Comparison of ENCODE assay signal across 8 mouse cellular contexts in genomic region chr5:118169222-118170221, GRCm38 (mm10). TPM values are rescaled to one million over a fixed set of nuclear protein-coding genes. Genes with fewer than 3 reads are reported as not detected.
DNase-seq lines count a peak whose midpoint lies in the region; ATAC-seq and TF ChIP-seq lines count a peak whose summit lies in the region.

No protein-coding gene starts in this region.

- H3K27me3 ChIP-seq in liver, adult 2 months (ENCODE audit: control insufficient read depth, insufficient read depth, low read length), result peaks cover 26% of the 10 kb centered on the region
- H3K27me3 ChIP-seq in forebrain, embryonic 14.5 days (replicated peaks; ENCODE audit: control insufficient read depth, insufficient read depth, low read length), result peaks cover 53% of the 10 kb centered on the region
- peaks cover 72% of the 10 kb centered on the region for H3K27me3 ChIP-seq in neural tube, embryonic 11.5 days (ENCODE audit: control insufficient read depth, insufficient read depth, low read length)

- peak overlapping the region; percentile 96 for H3K4me2 ChIP-seq in forebrain, embryonic 14.5 days (ENCODE audit: low read length)
- peak overlapping the region; percentile 93 for H3K4me2 ChIP-seq in neural tube, embryonic 11.5 days (ENCODE audit: low read depth)

- H3K27ac ChIP-seq in liver, adult 2 months (replicated peaks; ENCODE audit: insufficient read depth, low read depth, low read length), result no peak overlapping the region
- H3K27ac ChIP-seq in forebrain, embryonic 14.5 days (ENCODE audit: low read depth, low read length), result no peak overlapping the region
- no peak overlapping the region for H3K27ac ChIP-seq in neural tube, embryonic 11.5 days (ENCODE audit: low read depth, low read length)

- no peak for TF ChIP-seq POLR2A in liver, adult 2 months (IDR thresholded peaks at IDR 0.05; ENCODE audit: extremely low read depth, insufficient read depth, low read length)

- 0 out of 2 replicates have a peak, but pooled peaks have one; percentile 4 for TF ChIP-seq CTCF in liver, adult 2 months (IDR thresholded peaks at IDR 0.05; ENCODE audit: low read depth, low read length)

- ATAC-seq in forebrain, embryonic 14.5 days, result peak; percentile 49
- ATAC-seq in neural tube, embryonic 11.5 days (ENCODE audit: insufficient read depth, low FRiP score, low TSS enrichment), result 0 out of 2 replicates have a peak, but pooled peaks have one; percentile 16

- no peak for DNase-seq in liver, adult 2 months (ENCODE audit: extremely low read depth, low read depth, low spot score)
- DNase-seq in liver, result no peak
- peak; percentile 52 to 73 for DNase-seq in cerebellum, adult 18-20 months
- DNase-seq in forebrain, embryonic 14.5 days (ENCODE audit: low spot score), result peak; percentile 46
- peak; percentile 40 to 47 for DNase-seq in kidney, postnatal 4 days
- DNase-seq in neural tube, embryonic 11.5 days (ENCODE audit: low spot score), result peak; percentile 47
- no peak for DNase-seq in frontal cortex, postnatal 36 days (ENCODE audit: low spot score in 2 of 2)
- DNase-seq in gastrocnemius, postnatal 36 days, result no peak

- H3K9ac ChIP-seq in liver, adult 2 months (ENCODE audit: low read depth, low read length), result peak overlapping the region; percentile 65
- peak overlapping the region; percentile 62 for H3K9ac ChIP-seq in forebrain, embryonic 14.5 days (ENCODE audit: low read length)
- peak overlapping the region; percentile 44 for H3K9ac ChIP-seq in neural tube, embryonic 11.5 days (ENCODE audit: low read length)

- 6% methylated on average over 116 of the region's 117 CpGs for WGBS in liver, adult 2 months
- under 1% methylated on average over 89 of the region's 117 CpGs for WGBS in forebrain, embryonic 14.5 days
- WGBS in neural tube, embryonic 11.5 days, result under 1% methylated on average over 114 of the region's 117 CpGs

- peak overlapping the region; percentile 47; the same call in 1 of the 2 replicates for H3K4me3 ChIP-seq in liver, adult 2 months (ENCODE audit: insufficient read depth, low read depth, low read length)
- H3K4me3 ChIP-seq in forebrain, embryonic 14.5 days (ENCODE audit: low read depth, low read length), result peak overlapping the region; percentile 45
- H3K4me3 ChIP-seq in neural tube, embryonic 11.5 days (ENCODE audit: low read depth, low read length), result peak overlapping the region; percentile 52

- H3K4me1 ChIP-seq in liver, adult 2 months (ENCODE audit: control insufficient read depth, insufficient read depth, low read length), result peaks cover 5% of the 10 kb centered on the region
- 0 out of 2 replicates have a peak, but pooled peaks cover 9% of the 10 kb centered on the region for H3K4me1 ChIP-seq in forebrain, embryonic 14.5 days (ENCODE audit: control insufficient read depth, insufficient read depth, low read length)
- H3K4me1 ChIP-seq in neural tube, embryonic 11.5 days (ENCODE audit: control insufficient read depth, insufficient read depth, low read length), result peaks cover 11% of the 10 kb centered on the region; the same call in 1 of the 2 replicates

- no peaks in the 10 kb centered on the region for H3K79me2 ChIP-seq in liver, adult 2 months (ENCODE audit: control insufficient read depth, insufficient read depth, low read length)

- no peaks in the 10 kb centered on the region for H3K36me3 ChIP-seq in liver, adult 2 months (ENCODE audit: control insufficient read depth, insufficient read depth, low read length)
- H3K36me3 ChIP-seq in forebrain, embryonic 14.5 days (ENCODE audit: control insufficient read depth, insufficient read depth, low read length), result no peaks in the 10 kb centered on the region
- no peaks in the 10 kb centered on the region for H3K36me3 ChIP-seq in neural tube, embryonic 11.5 days (ENCODE audit: control insufficient read depth, insufficient read depth, low read length)

- no peaks in the 10 kb centered on the region for H3K9me3 ChIP-seq in forebrain, embryonic 14.5 days (replicated peaks; ENCODE audit: control insufficient read depth, low read length)
- H3K9me3 ChIP-seq in neural tube, embryonic 11.5 days (ENCODE audit: control insufficient read depth, low read length), result no peaks in the 10 kb centered on the region

- intact Hi-C loops in gastrocnemius, postnatal 36 days (cut with DNase I), result loop anchor here (5.0 kb wide), 1 partner anchor 73 kb away; no protein-coding TSS in a partner anchor

RNA-seq across cellular contexts. Expression of gene Hrk, which starts 5.1 kb away (rescaled TPM):
- total RNA-seq in liver, adult 2 months (2014; rRNA removed), result 0.07 and 0.09 TPM in 2 replicates
- polyA plus RNA-seq in liver, adult 2 months (2012; rRNA removed), result 0.02 and 0.05 TPM in 2 replicates
- 1.1 and 1.7 TPM in 2 replicates for polyA plus RNA-seq in forebrain, embryonic 14.5 days (2014; fragmentation: Nextera tagmentation; extraction: Ambion mirVana)
- polyA plus RNA-seq in neural tube, embryonic 11.5 days (2014; fragmentation: Nextera tagmentation; extraction: Ambion mirVana), result 1.0 and 1.1 TPM in 2 replicates
- under 1 TPM; 0.10 to 0.20 TPM for total RNA-seq in gastrocnemius, postnatal 36 days (2021)

RNA-seq across cellular contexts. Expression of gene Fbxw8, which starts 14.3 kb away (rescaled TPM):
- total RNA-seq in liver, adult 2 months (2014; rRNA removed), result 15.9 and 18.4 TPM in 2 replicates
- 31.7 and 33.8 TPM in 2 replicates for polyA plus RNA-seq in liver, adult 2 months (2012; rRNA removed)
- 17.1 and 19.5 TPM in 2 replicates for polyA plus RNA-seq in forebrain, embryonic 14.5 days (2014; fragmentation: Nextera tagmentation; extraction: Ambion mirVana)
- polyA plus RNA-seq in neural tube, embryonic 11.5 days (2014; fragmentation: Nextera tagmentation; extraction: Ambion mirVana), result 26.9 and 28.4 TPM in 2 replicates
- 10 to 100 TPM; 17.8 to 19.1 TPM for total RNA-seq in gastrocnemius, postnatal 36 days (2021)

Comparison
In these comparisons a context has a peak if more than half of its experiments do, and no peak if none do; other contexts are left out.
1. DNase-seq: peak in cerebellum, adult 18-20 months (2 of 2), forebrain, embryonic 14.5 days (single experiment), kidney, postnatal 4 days (2 of 2) and neural tube, embryonic 11.5 days (single experiment); none in liver, adult 2 months (single experiment), liver (single experiment), frontal cortex, postnatal 36 days (0 of 2) and gastrocnemius, postnatal 36 days (0 of 2).
2. Peak in every context shown above with its lines, with median percentiles within 50 percentile points of each other: H3K4me3 ChIP-seq and H3K9ac ChIP-seq.